Mouse (Mus musculus) C2C12 (cell line): ENCODE measurements around the gene Aff3.

Source experiments
- CTCF ChIP-seq: IDR thresholded peaks from one replicate; pipeline ENCODE4 v1.5.1; 2011; ENCODE audit not compliant: control insufficient read depth, insufficient read depth, insufficient read length
- MYOD1 ChIP-seq: IDR thresholded peaks from one replicate; pipeline ENCODE4 v1.6.1; 2011; ENCODE audit warnings: low read depth; ENCODE audit not compliant: control insufficient read depth, insufficient read length
- USF1 ChIP-seq: IDR thresholded peaks from one replicate; pipeline ENCODE4 v1.6.1; 2011; ENCODE audit warnings: low read depth, mild to moderate bottlenecking, control low read depth, moderate library complexity

GRCm38 (mm10) chr1:38288716-38289115, 376.0 kb downstream of the Aff3 start:
- TF ChIP-seq USF1 (no peak), CTCF (no peak), MYOD1 (no peak)
